Mouse (Mus musculus): ENCODE data around the gene Mpped2. TPM values are rescaled to one million over a fixed set of nuclear protein-coding genes. Genes with fewer than 3 reads are reported as not detected.

The Mpped2 gene
- polyA plus RNA-seq, 1 experiment from 2014 or later: 45.6 TPM

GRCm38 (mm10) chr2:106745364-106745763, 52.3 kb downstream of the Mpped2 start:
- H3K4me3 ChIP-seq (ENCODE audit: low read depth, low read length): no peak overlapping the region
- WGBS: 91% methylated on average over 1 of the region's 1 CpGs
- DNase-seq (ENCODE audit: low spot score): peak; percentile 43
- no peak overlapping the region for H3K9ac ChIP-seq (ENCODE audit: low read length)
- H3K36me3 ChIP-seq (ENCODE audit: control insufficient read depth, insufficient read depth, low read length): peaks cover 9% of the 10 kb centered on the region; the same call in 1 of the 2 replicates
- H3K4me1 ChIP-seq (replicated peaks; ENCODE audit: control insufficient read depth, insufficient read depth, low read length): no peaks in the 10 kb centered on the region
- no peak for ATAC-seq (replicated peaks; ENCODE audit: low FRiP score, low TSS enrichment, low read depth)
- H3K27me3 ChIP-seq (replicated peaks; ENCODE audit: control insufficient read depth, insufficient read depth, low read length): no peaks in the 10 kb centered on the region
- no peaks in the 10 kb centered on the region for H3K9me3 ChIP-seq (ENCODE audit: control insufficient read depth, low read length)
- no peak overlapping the region for H3K4me2 ChIP-seq (ENCODE audit: low read length)
- H3K27ac ChIP-seq (ENCODE audit: low read depth): no peak overlapping the region

- no peak for ATAC-seq (replicated peaks; ENCODE audit: low FRiP score, low TSS enrichment, low read depth)
- no peak overlapping the region for H3K4me3 ChIP-seq (ENCODE audit: low read depth, low read length)
- no peaks in the 10 kb centered on the region for H3K9me3 ChIP-seq (ENCODE audit: control insufficient read depth, low read length)
- peak; percentile 41 for DNase-seq (ENCODE audit: low spot score)
- H3K27ac ChIP-seq (ENCODE audit: low read depth): no peak overlapping the region
- H3K27me3 ChIP-seq (replicated peaks; ENCODE audit: control insufficient read depth, insufficient read depth, low read length): no peaks in the 10 kb centered on the region
- no peaks in the 10 kb centered on the region for H3K4me1 ChIP-seq (replicated peaks; ENCODE audit: control insufficient read depth, insufficient read depth, low read length)
- H3K9ac ChIP-seq (ENCODE audit: low read length): no peak overlapping the region
- peaks cover 9% of the 10 kb centered on the region; the same call in 1 of the 2 replicates for H3K36me3 ChIP-seq (ENCODE audit: control insufficient read depth, insufficient read depth, low read length)
- WGBS: 82% methylated on average over 6 of the region's 6 CpGs
- H3K4me2 ChIP-seq (ENCODE audit: low read length): no peak overlapping the region
Observed at GRCm38 (mm10) chr2:106746211-106746610, 53.1 kb downstream of the Mpped2 start.

- no peaks in the 10 kb centered on the region for H3K27me3 ChIP-seq (replicated peaks; ENCODE audit: control insufficient read depth, insufficient read depth, low read length)
- no peak overlapping the region for H3K4me3 ChIP-seq (ENCODE audit: low read depth, low read length)
- peak; percentile 33 for DNase-seq (ENCODE audit: low spot score)
- H3K4me1 ChIP-seq (replicated peaks; ENCODE audit: control insufficient read depth, insufficient read depth, low read length): no peaks in the 10 kb centered on the region
- H3K4me2 ChIP-seq (ENCODE audit: low read length): no peak overlapping the region
- no peaks in the 10 kb centered on the region for H3K9me3 ChIP-seq (ENCODE audit: control insufficient read depth, low read length)
- H3K36me3 ChIP-seq (ENCODE audit: control insufficient read depth, insufficient read depth, low read length): peaks cover 9% of the 10 kb centered on the region; the same call in 1 of the 2 replicates
- WGBS: 57% methylated on average over 4 of the region's 4 CpGs
- ATAC-seq (replicated peaks; ENCODE audit: low FRiP score, low TSS enrichment, low read depth): no peak
- H3K27ac ChIP-seq (ENCODE audit: low read depth): no peak overlapping the region
- H3K9ac ChIP-seq (ENCODE audit: low read length): no peak overlapping the region
Observed at GRCm38 (mm10) chr2:106746905-106747304, 53.8 kb downstream of the Mpped2 start.

GRCm38 (mm10) chr2:106747342-106747741, 54.3 kb downstream of the Mpped2 start:
- ATAC-seq (replicated peaks; ENCODE audit: low FRiP score, low TSS enrichment, low read depth) (no peak), DNase-seq (ENCODE audit: low spot score) (peak; percentile 33)
- H3K9me3 ChIP-seq (ENCODE audit: control insufficient read depth, low read length): no peaks in the 10 kb centered on the region
- no peak overlapping the region for H3K27ac ChIP-seq (ENCODE audit: low read depth)
- peaks cover 9% of the 10 kb centered on the region; the same call in 1 of the 2 replicates for H3K36me3 ChIP-seq (ENCODE audit: control insufficient read depth, insufficient read depth, low read length)
- no peak overlapping the region for H3K4me3 ChIP-seq (ENCODE audit: low read depth, low read length)
- H3K4me2 ChIP-seq (ENCODE audit: low read length): no peak overlapping the region
- no peaks in the 10 kb centered on the region for H3K27me3 ChIP-seq (replicated peaks; ENCODE audit: control insufficient read depth, insufficient read depth, low read length)
- WGBS: 85% methylated on average over 4 of the region's 4 CpGs
- no peaks in the 10 kb centered on the region for H3K4me1 ChIP-seq (replicated peaks; ENCODE audit: control insufficient read depth, insufficient read depth, low read length)
- no peak overlapping the region for H3K9ac ChIP-seq (ENCODE audit: low read length)

GRCm38 (mm10) chr2:106750878-106751277, 57.8 kb downstream of the Mpped2 start:
- no peak for DNase-seq (ENCODE audit: low spot score)
- Histone ChIP-seq H3K4me2 (ENCODE audit: low read length) (no peak overlapping the region), H3K27ac (ENCODE audit: low read depth) (no peak overlapping the region), H3K9me3 (ENCODE audit: control insufficient read depth, low read length) (no peaks in the 10 kb centered on the region), H3K36me3 (ENCODE audit: control insufficient read depth, insufficient read depth, low read length) (no peaks in the 10 kb centered on the region), H3K9ac (ENCODE audit: low read length) (no peak overlapping the region), H3K27me3 (replicated peaks; ENCODE audit: control insufficient read depth, insufficient read depth, low read length) (no peaks in the 10 kb centered on the region), H3K4me3 (ENCODE audit: low read depth, low read length) (no peak overlapping the region), H3K4me1 (replicated peaks; ENCODE audit: control insufficient read depth, insufficient read depth, low read length) (no peaks in the 10 kb centered on the region)
- WGBS: 70% methylated on average over 3 of the region's 3 CpGs
- no peak for ATAC-seq (replicated peaks; ENCODE audit: low FRiP score, low TSS enrichment, low read depth)

- 73% methylated on average over 5 of the region's 5 CpGs for WGBS
- no peaks in the 10 kb centered on the region for H3K27me3 ChIP-seq (replicated peaks; ENCODE audit: control insufficient read depth, insufficient read depth, low read length)
- no peaks in the 10 kb centered on the region for H3K4me1 ChIP-seq (replicated peaks; ENCODE audit: control insufficient read depth, insufficient read depth, low read length)
- ATAC-seq (replicated peaks; ENCODE audit: low FRiP score, low TSS enrichment, low read depth) (no peak), DNase-seq (ENCODE audit: low spot score) (peak; percentile 36)
- H3K27ac ChIP-seq (ENCODE audit: low read depth): no peak overlapping the region
- H3K9me3 ChIP-seq (ENCODE audit: control insufficient read depth, low read length): no peaks in the 10 kb centered on the region
- H3K9ac ChIP-seq (ENCODE audit: low read length): no peak overlapping the region
- H3K4me3 ChIP-seq (ENCODE audit: low read depth, low read length): no peak overlapping the region
- no peaks in the 10 kb centered on the region for H3K36me3 ChIP-seq (ENCODE audit: control insufficient read depth, insufficient read depth, low read length)
- H3K4me2 ChIP-seq (ENCODE audit: low read length): no peak overlapping the region
Observed at GRCm38 (mm10) chr2:106753703-106754102, 60.6 kb downstream of the Mpped2 start.

GRCm38 (mm10) chr2:106754696-106755095, 61.6 kb downstream of the Mpped2 start:
- Histone ChIP-seq H3K4me2 (ENCODE audit: low read length) (no peak overlapping the region), H3K27ac (ENCODE audit: low read depth) (no peak overlapping the region), H3K4me1 (replicated peaks; ENCODE audit: control insufficient read depth, insufficient read depth, low read length) (no peaks in the 10 kb centered on the region), H3K9ac (ENCODE audit: low read length) (no peak overlapping the region), H3K4me3 (ENCODE audit: low read depth, low read length) (no peak overlapping the region), H3K36me3 (ENCODE audit: control insufficient read depth, insufficient read depth, low read length) (no peaks in the 10 kb centered on the region), H3K9me3 (ENCODE audit: control insufficient read depth, low read length) (no peaks in the 10 kb centered on the region), H3K27me3 (replicated peaks; ENCODE audit: control insufficient read depth, insufficient read depth, low read length) (no peaks in the 10 kb centered on the region)
- DNase-seq (ENCODE audit: low spot score) (peak; percentile 32), ATAC-seq (replicated peaks; ENCODE audit: low FRiP score, low TSS enrichment, low read depth) (no peak)
- 77% methylated on average over 5 of the region's 5 CpGs for WGBS

GRCm38 (mm10) chr2:106756354-106757103, 63.5 kb downstream of the Mpped2 start:
- Histone ChIP-seq H3K36me3 (ENCODE audit: control insufficient read depth, insufficient read depth, low read length) (no peaks in the 10 kb centered on the region), H3K27ac (ENCODE audit: low read depth) (no peak overlapping the region)
- peak; percentile 44 for DNase-seq (ENCODE audit: low spot score)

GRCm38 (mm10) chr2:106762920-106763319, 69.9 kb downstream of the Mpped2 start:
- H3K9me3 ChIP-seq (ENCODE audit: control insufficient read depth, low read length): no peaks in the 10 kb centered on the region
- no peak overlapping the region for H3K4me2 ChIP-seq (ENCODE audit: low read length)
- H3K36me3 ChIP-seq (ENCODE audit: control insufficient read depth, insufficient read depth, low read length): no peaks in the 10 kb centered on the region
- H3K9ac ChIP-seq (ENCODE audit: low read length): no peak overlapping the region
- DNase-seq (ENCODE audit: low spot score) (peak; percentile 29), ATAC-seq (replicated peaks; ENCODE audit: low FRiP score, low TSS enrichment, low read depth) (no peak)
- H3K27me3 ChIP-seq (replicated peaks; ENCODE audit: control insufficient read depth, insufficient read depth, low read length): no peaks in the 10 kb centered on the region
- no peak overlapping the region for H3K27ac ChIP-seq (ENCODE audit: low read depth)
- H3K4me1 ChIP-seq (replicated peaks; ENCODE audit: control insufficient read depth, insufficient read depth, low read length): peaks cover 6% of the 10 kb centered on the region; the same call in 1 of the 2 replicates
- no peak overlapping the region for H3K4me3 ChIP-seq (ENCODE audit: low read depth, low read length)
- WGBS: 54% methylated on average over 8 of the region's 8 CpGs

More at GRCm38 (mm10) chr2:106756354-106757103, 63.5 kb downstream of the Mpped2 start:
- H3K4me3 ChIP-seq (ENCODE audit: low read depth, low read length): no peak overlapping the region
- no peaks in the 10 kb centered on the region for H3K4me1 ChIP-seq (replicated peaks; ENCODE audit: control insufficient read depth, insufficient read depth, low read length)
- H3K27me3 ChIP-seq (replicated peaks; ENCODE audit: control insufficient read depth, insufficient read depth, low read length): no peaks in the 10 kb centered on the region
- no peak overlapping the region for H3K9ac ChIP-seq (ENCODE audit: low read length)
- H3K9me3 ChIP-seq (ENCODE audit: control insufficient read depth, low read length): no peaks in the 10 kb centered on the region
- ATAC-seq (replicated peaks; ENCODE audit: low FRiP score, low TSS enrichment, low read depth): no peak
- H3K4me2 ChIP-seq (ENCODE audit: low read length): no peak overlapping the region
- 50% methylated on average over 13 of the region's 13 CpGs for WGBS

All from intestine, embryonic 14.5 days (tissue).